Mouse (Mus musculus) macrophage (primary cell): ENCODE data around the gene Dll3. TPM values are rescaled to one million over a fixed set of nuclear protein-coding genes. Genes with fewer than 3 reads are reported as not detected.
"Not testable (repeated sequence)": the region's sequence is repeated elsewhere in the genome, so short reads cannot be mapped to it uniquely, and the experiment has no call there.

ENCODE experiments used
- H3K27ac ChIP-seq: fragments of 350-480 bp; formaldehyde crosslinking; 2 replicates; pipeline ENCODE4 v1.9.0; 2021
- H3K36me3 ChIP-seq: fragments of 350-480 bp; formaldehyde crosslinking; 2 replicates; pipeline ENCODE4 v1.9.0; 2021; ENCODE audit errors: inconsistent target
- H3K4me3 ChIP-seq: fragments of 350-480 bp; formaldehyde crosslinking; 2 replicates; pipeline ENCODE4 v1.9.0; 2021; ENCODE audit errors: inconsistent target
- H3K79me2 ChIP-seq: fragments of 350-480 bp; formaldehyde crosslinking; 2 replicates; pipeline ENCODE4 v1.9.0; 2021; ENCODE audit errors: inconsistent target
- WGBS: methylation state at CpG from one replicate; pipeline ENCODE4 v1.1.7; 2026; ENCODE audit warnings: inconsistent platforms; ENCODE audit not compliant: missing documents; 5-methylcytosine and 5-hydroxymethylcytosine counted together
- polyA plus RNA-seq: library from polyadenylated mRNA; stranded (reverse); fragments of 250-400 nt; gene quantifications from 3 replicates; pipeline ENCODE4 v1.2.4, GENCODE M21; 2018; ENCODE audit warnings: inconsistent platforms

Dll3 gene
- polyA plus RNA-seq, 1 experiment from 2014 or later: not detected

GRCm38 (mm10) chr7:28248957-28249356 lies 53.1 kb downstream of the Dll3 start:
- WGBS: 75% methylated on average over 3 of the region's 3 CpGs

DNA sequence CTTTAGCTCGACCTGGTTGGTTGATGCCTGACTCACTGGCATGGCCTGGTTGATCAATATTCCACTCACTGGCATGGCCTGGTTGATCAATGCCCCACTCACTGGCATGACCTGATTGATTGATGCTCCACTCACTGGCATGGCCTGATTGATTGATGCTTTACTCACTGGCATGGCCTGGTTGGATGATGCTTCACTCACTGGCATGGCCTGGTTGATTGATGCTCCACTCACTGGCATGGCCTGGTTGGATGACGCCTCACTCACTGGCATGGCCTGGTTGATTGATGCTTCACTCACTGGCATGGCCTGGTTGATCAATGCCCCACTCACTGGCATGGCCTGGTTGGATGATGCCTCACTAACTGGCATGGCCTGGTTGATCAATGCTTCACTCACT lies 58.1 kb downstream of the Dll3 start:
- H3K36me3 ChIP-seq, H3K79me2 ChIP-seq, H3K27ac ChIP-seq, H3K4me3 ChIP-seq: not testable (repeated sequence)
- 59% methylated on average over 2 of the region's 2 CpGs for WGBS

More at GRCm38 (mm10) chr7:28248957-28249356, 53.1 kb downstream of the Dll3 start:
- H3K36me3 ChIP-seq: no peaks in the 10 kb centered on the region
- H3K79me2 ChIP-seq: no peaks in the 10 kb centered on the region
- no peak overlapping the region for H3K4me3 ChIP-seq
- no peak overlapping the region for H3K27ac ChIP-seq

Other genes with a start within 250 kb of the Dll3 start
- not detected in 3 replicates for gene Fcgbp, start 231.0 kb downstream of the Dll3 start, polyA plus RNA-seq
- gene 9530053A07Rik, start 172.8 kb downstream of the Dll3 start, polyA plus RNA-seq: not detected in 3 replicates
- gene Fbl, start 132.5 kb downstream of the Dll3 start, polyA plus RNA-seq: 53.7 to 146 TPM (median 80.2 TPM) in 3 replicates
- 2.6 to 13.6 TPM (median 7.4 TPM) in 3 replicates for gene Dyrk1b, start 122.8 kb downstream of the Dll3 start, polyA plus RNA-seq
- gene Eid2, start 34.4 kb downstream of the Dll3 start, polyA plus RNA-seq: 2.4 to 4.6 TPM (median 3.7 TPM) in 3 replicates
- 3.2 to 4.7 TPM (median 4.1 TPM) in 3 replicates for gene Eid2b, start 24.5 kb downstream of the Dll3 start, polyA plus RNA-seq
- not detected in 3 replicates for gene Selenov, start 11.1 kb downstream of the Dll3 start, polyA plus RNA-seq
- 15.4 to 48.5 TPM (median 20.8 TPM) in 3 replicates for gene Timm50, start 9.8 kb upstream of the Dll3 start, polyA plus RNA-seq
- gene Supt5, start 36.5 kb upstream of the Dll3 start, polyA plus RNA-seq: 73.4 to 112 TPM (median 77.6 TPM) in 3 replicates
- gene Rps16, start 48.4 kb upstream of the Dll3 start, polyA plus RNA-seq: 335 to 822 TPM (median 800 TPM) in 3 replicates
- gene Plekhg2, start 70.4 kb upstream of the Dll3 start, polyA plus RNA-seq: 3.6 to 7.0 TPM (median 5.4 TPM) in 3 replicates
- gene Zfp36, start 78.0 kb upstream of the Dll3 start, polyA plus RNA-seq: 67.8 to 98.8 TPM (median 74.9 TPM) in 3 replicates
- 13.6 to 20.0 TPM (median 16.3 TPM) in 3 replicates for gene Med29, start 90.5 kb upstream of the Dll3 start, polyA plus RNA-seq
- 72.5 to 257 TPM (median 75.2 TPM) in 3 replicates for gene Paf1, start 90.7 kb upstream of the Dll3 start, polyA plus RNA-seq
- gene Gmfg, start 135.2 kb upstream of the Dll3 start, polyA plus RNA-seq: 66.4 to 177 TPM (median 158 TPM) in 3 replicates
- 0.24 to 1.4 TPM (median 0.89 TPM) in 3 replicates for gene Lrfn1, start 149.7 kb upstream of the Dll3 start, polyA plus RNA-seq
- not detected in 3 replicates for gene Ifnl2, start 208.2 kb upstream of the Dll3 start, polyA plus RNA-seq
- gene Ifnl3, start 220.6 kb upstream of the Dll3 start, polyA plus RNA-seq: not detected in 3 replicates
- not detected in 3 replicates for gene Sycn, start 238.6 kb upstream of the Dll3 start, polyA plus RNA-seq
- not detected in 3 replicates for gene Nccrp1, start 245.0 kb upstream of the Dll3 start, polyA plus RNA-seq